Mouse (Mus musculus) forebrain, embryonic 14.5 days (tissue): ENCODE measurements at regions not wholly inside any gene's neighbourhood (a gene's known extent, or its start where the extent isn't known, plus 50 kb on each side); places are given as distances from the start of the nearest gene placed in this dataset.
A peak's percentile ranks its signal among the peaks of the same experiment; 100 is the strongest.

ENCODE experiments used
- ATAC-seq: fragments of 200-750 bp; cut with Nextera tagmentation; 2 replicates; pipeline ENCODE4 v1.8.0; 2017; ENCODE audit warnings: mild to moderate bottlenecking, moderate library complexity
- DNase-seq: peaks from one replicate; pipeline ENCODE4 v3.0.0-alpha.2; 2015; ENCODE audit warnings: low spot score
- H3K27ac ChIP-seq: fragments of 300-500 bp; sonication (generic); 2 replicates; pipeline ENCODE4 v1.5.1; 2014; ENCODE audit warnings: low read depth, mild to moderate bottlenecking, control low read depth, low read length, moderate library complexity
- H3K27me3 ChIP-seq: fragments of 300-500 bp; sonication (generic); replicated peaks from 2 replicates; pipeline ENCODE4 v1.6.1; 2014; ENCODE audit warnings: low read length, control low read depth, mixed read lengths; ENCODE audit not compliant: control insufficient read depth, insufficient read depth
- H3K36me3 ChIP-seq: fragments of 300-500 bp; sonication (generic); 2 replicates; pipeline ENCODE4 v1.6.1; 2014; ENCODE audit warnings: low read length, control low read depth; ENCODE audit not compliant: control insufficient read depth, insufficient read depth
- H3K4me1 ChIP-seq: fragments of 300-500 bp; sonication (generic); 2 replicates; pipeline ENCODE4 v1.6.1; 2014; ENCODE audit warnings: antibody characterized with exemption, low read length, control low read depth; ENCODE audit not compliant: control insufficient read depth, insufficient read depth
- H3K4me2 ChIP-seq: fragments of 300-500 bp; sonication (generic); 2 replicates; pipeline ENCODE4 v1.6.1; 2014; ENCODE audit warnings: mild to moderate bottlenecking, control low read depth, low read length
- H3K4me3 ChIP-seq: fragments of 300-500 bp; sonication (generic); 2 replicates; pipeline ENCODE4 v1.5.1; 2014; ENCODE audit warnings: low read depth, low read length, control low read depth
- H3K9ac ChIP-seq: fragments of 300-500 bp; sonication (generic); 2 replicates; pipeline ENCODE4 v1.6.1; 2014; ENCODE audit warnings: mild to moderate bottlenecking, low read length, control low read depth, moderate library complexity
- H3K9me3 ChIP-seq: fragments of 300-500 bp; sonication (generic); replicated peaks from 2 replicates; pipeline ENCODE4 v1.6.1; 2016; ENCODE audit warnings: low read length, control low read depth, mixed read lengths; ENCODE audit not compliant: control insufficient read depth
- WGBS: fragments of 180-500 bp; shearing (Covaris S2); extraction: QIAGEN DNeasy Blood & Tissue Kit; methylation state at CpG from one replicate; pipeline ENCODE4 v1.1.7; 2014; 5-methylcytosine and 5-hydroxymethylcytosine counted together

GRCm38 (mm10) chr14:24833211-24833610, 346.3 kb downstream of the Rps24 start:
- H3K4me1 ChIP-seq, result peaks cover 12% of the 10 kb centered on the region
- no peak overlapping the region for H3K9ac ChIP-seq
- no peak overlapping the region for H3K4me3 ChIP-seq
- DNase-seq (peak; percentile 56), ATAC-seq (no peak)
- H3K36me3 ChIP-seq, result no peaks in the 10 kb centered on the region
- no peaks in the 10 kb centered on the region for H3K27me3 ChIP-seq
- no peaks in the 10 kb centered on the region for H3K9me3 ChIP-seq
- no peak overlapping the region for H3K27ac ChIP-seq
- WGBS, result 27% methylated on average over 2 of the region's 2 CpGs
- no peak overlapping the region for H3K4me2 ChIP-seq

- Histone ChIP-seq H3K36me3 (no peaks in the 10 kb centered on the region), H3K9ac (no peak overlapping the region), H3K4me2 (no peak overlapping the region), H3K4me1 (peaks cover 23% of the 10 kb centered on the region), H3K27ac (no peak overlapping the region), H3K9me3 (no peaks in the 10 kb centered on the region), H3K4me3 (no peak overlapping the region), H3K27me3 (no peaks in the 10 kb centered on the region)
- DNase-seq (no peak), ATAC-seq (no peak)
- 62% methylated on average over 4 of the region's 4 CpGs for WGBS
Measured at GRCm38 (mm10) chr14:24838219-24838618, 351.3 kb downstream of the Rps24 start.

GRCm38 (mm10) chr14:24839056-24839455, 352.1 kb downstream of the Rps24 start:
- 82% methylated on average over 4 of the region's 4 CpGs for WGBS

GRCm38 (mm10) chr14:24841715-24842496, 355.0 kb downstream of the Rps24 start:
- H3K9ac ChIP-seq, result peak overlapping the region; percentile 52
- H3K4me1 ChIP-seq, result peaks cover 19% of the 10 kb centered on the region
- no peaks in the 10 kb centered on the region for H3K9me3 ChIP-seq
- H3K4me2 ChIP-seq, result peak overlapping the region; percentile 21; the same call in 1 of the 2 replicates
- H3K27ac ChIP-seq, result peak overlapping the region; percentile 92
- peak; percentile 87 for ATAC-seq
- peak; percentile 96 for DNase-seq
- H3K27me3 ChIP-seq, result no peaks in the 10 kb centered on the region
- 12% methylated on average over 17 of the region's 17 CpGs for WGBS
- no peaks in the 10 kb centered on the region for H3K36me3 ChIP-seq
- no peak overlapping the region for H3K4me3 ChIP-seq

More at GRCm38 (mm10) chr14:24839056-24839455, 352.1 kb downstream of the Rps24 start:
- DNase-seq (no peak), ATAC-seq (no peak)
- Histone ChIP-seq H3K27me3 (no peaks in the 10 kb centered on the region), H3K9me3 (no peaks in the 10 kb centered on the region), H3K4me3 (no peak overlapping the region), H3K9ac (no peak overlapping the region), H3K4me2 (no peak overlapping the region), H3K27ac (no peak overlapping the region), H3K36me3 (no peaks in the 10 kb centered on the region), H3K4me1 (peaks cover 19% of the 10 kb centered on the region)

GRCm38 (mm10) chr14:24843626-24844025, 356.7 kb downstream of the Rps24 start:
- Histone ChIP-seq H3K27ac (no peak overlapping the region), H3K9ac (no peak overlapping the region), H3K27me3 (no peaks in the 10 kb centered on the region), H3K4me2 (no peak overlapping the region), H3K4me3 (no peak overlapping the region), H3K36me3 (no peaks in the 10 kb centered on the region), H3K9me3 (no peaks in the 10 kb centered on the region), H3K4me1 (peaks cover 19% of the 10 kb centered on the region)
- ATAC-seq (no peak), DNase-seq (no peak)
- WGBS, result 85% methylated on average over 4 of the region's 4 CpGs

- ATAC-seq, result no peak
- WGBS, result 0% methylated on average over 1 of the region's 1 CpGs
- Histone ChIP-seq H3K4me2 (no peak overlapping the region), H3K9me3 (no peaks in the 10 kb centered on the region), H3K27ac (no peak overlapping the region), H3K27me3 (no peaks in the 10 kb centered on the region), H3K9ac (no peak overlapping the region), H3K36me3 (no peaks in the 10 kb centered on the region), H3K4me3 (no peak overlapping the region), H3K4me1 (0 out of 2 replicates have a peak, but pooled peaks cover 2% of the 10 kb centered on the region)
- no peak for DNase-seq
Measured at GRCm38 (mm10) chr14:24850491-24850890, 363.6 kb downstream of the Rps24 start.

DNA sequence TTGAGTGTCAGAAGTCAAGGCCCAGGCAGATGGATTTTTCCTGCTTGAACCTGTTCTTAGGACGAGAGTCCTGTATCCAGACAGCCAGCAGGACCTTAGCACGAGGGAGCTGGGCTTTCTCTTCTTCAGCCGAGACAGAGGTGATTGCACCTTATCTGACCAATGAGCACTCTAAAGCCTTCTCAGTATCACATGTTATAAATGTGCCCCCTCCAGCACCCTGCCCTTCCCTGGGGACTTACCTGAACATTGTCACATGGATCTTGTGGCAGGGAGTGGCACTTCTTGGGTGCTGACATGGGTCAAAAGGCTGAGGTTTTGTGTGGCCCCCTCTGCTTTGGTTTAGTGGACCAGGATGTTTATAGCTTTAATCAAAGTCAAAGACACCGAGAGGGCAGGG, 367.5 kb downstream of the Rps24 start:
- no peak overlapping the region for H3K27ac ChIP-seq
- H3K4me3 ChIP-seq, result no peak overlapping the region
- H3K9me3 ChIP-seq, result no peaks in the 10 kb centered on the region
- WGBS, result 64% methylated on average over 4 of the region's 4 CpGs
- no peaks in the 10 kb centered on the region for H3K27me3 ChIP-seq
- H3K9ac ChIP-seq, result no peak overlapping the region
- DNase-seq, result no peak
- 0 out of 2 replicates have a peak, but pooled peaks cover 2% of the 10 kb centered on the region for H3K4me1 ChIP-seq
- H3K36me3 ChIP-seq, result no peaks in the 10 kb centered on the region
- no peak overlapping the region for H3K4me2 ChIP-seq
- no peak for ATAC-seq

DNA sequence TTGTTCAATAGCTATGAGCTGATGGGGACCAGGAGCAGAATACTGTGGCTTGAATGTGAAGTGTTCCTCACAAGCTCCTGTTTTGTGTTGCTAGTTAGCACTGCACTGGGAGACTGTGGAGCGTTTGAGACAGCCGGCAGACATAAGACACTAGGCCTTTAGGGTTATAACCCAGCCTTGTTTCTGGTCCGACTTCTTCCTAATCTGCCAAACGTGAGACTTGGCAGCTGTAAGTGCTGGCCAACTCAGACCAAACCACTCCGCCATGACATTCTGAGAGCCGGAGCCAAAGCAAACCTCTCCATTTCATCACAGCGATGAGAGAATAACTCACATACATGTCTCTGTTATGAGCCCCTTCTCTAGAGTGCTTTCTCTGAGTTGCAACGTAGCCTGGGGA, 375.2 kb downstream of the Rps24 start:
- DNase-seq, result no peak
- peaks cover 2% of the 10 kb centered on the region; the same call in 1 of the 2 replicates for H3K4me1 ChIP-seq

DNA sequence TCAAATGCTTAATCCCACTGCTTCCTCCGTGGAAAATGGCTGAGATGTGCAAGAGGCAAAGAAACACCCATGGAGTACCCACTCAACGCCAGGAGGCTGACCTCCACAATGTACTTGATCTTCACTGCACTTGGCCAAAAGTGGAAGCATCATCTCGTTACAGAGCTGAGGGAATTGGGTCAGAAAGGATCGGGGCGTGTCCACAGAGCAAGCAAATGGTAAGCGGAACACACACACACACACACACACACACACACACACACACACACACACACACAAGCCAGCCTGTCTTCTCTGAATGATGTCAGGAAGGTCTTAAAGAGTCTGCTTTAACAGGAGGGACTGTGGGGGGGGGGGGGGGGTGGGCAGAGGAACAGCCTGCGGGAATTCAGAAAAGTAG, 375.7 kb downstream of the Rps24 start:
- H3K4me3 ChIP-seq, result no peak overlapping the region
- no peaks in the 10 kb centered on the region for H3K36me3 ChIP-seq
- H3K27ac ChIP-seq, result no peak overlapping the region
- no peaks in the 10 kb centered on the region for H3K27me3 ChIP-seq
- no peak overlapping the region for H3K9ac ChIP-seq
- ATAC-seq (no peak), DNase-seq (no peak)
- 68% methylated on average over 7 of the region's 7 CpGs for WGBS
- H3K4me1 ChIP-seq, result peaks cover 2% of the 10 kb centered on the region; the same call in 1 of the 2 replicates
- no peak overlapping the region for H3K4me2 ChIP-seq
- no peaks in the 10 kb centered on the region for H3K9me3 ChIP-seq

More for the DNA sequence above, 375.2 kb downstream of the Rps24 start:
- no peak overlapping the region for H3K9ac ChIP-seq
- 89% methylated on average over 8 of the region's 8 CpGs for WGBS
- H3K27ac ChIP-seq, result no peak overlapping the region
- H3K4me2 ChIP-seq, result no peak overlapping the region
- H3K4me3 ChIP-seq, result no peak overlapping the region
- H3K27me3 ChIP-seq, result no peaks in the 10 kb centered on the region
- H3K36me3 ChIP-seq, result no peaks in the 10 kb centered on the region
- no peaks in the 10 kb centered on the region for H3K9me3 ChIP-seq
- ATAC-seq, result no peak
